Mouse (Mus musculus): ENCODE measurements around the gene Gm5862.
"Not testable (repeated sequence)": the region's sequence is repeated elsewhere in the genome, so short reads cannot be mapped to it uniquely, and the experiment has no call there.

The Gm5862 gene

GRCm38 (mm10) chr5:26022816-26023215, at the start of gene Gm5862:
Gene Gm5862 (minus strand): TSS chr5:26022916.
- not testable (repeated sequence) for DNase-seq (ENCODE audit: low spot score)

- no peak for DNase-seq (ENCODE audit: low spot score)
Measured at GRCm38 (mm10) chr5:26070716-26071115, 48.0 kb upstream of the Gm5862 start.

GRCm38 (mm10) chr5:26058481-26058880, 35.8 kb upstream of the Gm5862 start, which contains the start of gene Gm7347:
Gene Gm7347 (minus strand): TSS chr5:26058581.
- not testable (repeated sequence) for DNase-seq (ENCODE audit: low spot score)

- not testable (repeated sequence) for DNase-seq (ENCODE audit: low spot score)
Measured at GRCm38 (mm10) chr5:26039458-26039857, 16.7 kb upstream of the Gm5862 start, which contains the start of gene Speer4a. Gene Speer4a (minus strand): TSS chr5:26039558.

- DNase-seq (ENCODE audit: low spot score), result not testable (repeated sequence)
Measured at GRCm38 (mm10) chr5:26007697-26008096, 15.0 kb downstream of the Gm5862 start.

GRCm38 (mm10) chr5:26006937-26007695, 15.6 kb downstream of the Gm5862 start:
- peak; percentile 4 for DNase-seq (ENCODE audit: low spot score)

GRCm38 (mm10) chr5:26004698-26005097, 18.0 kb downstream of the Gm5862 start, which contains the start of gene Gm1979:
Gene Gm1979 (minus strand): TSS chr5:26004798.
- DNase-seq (ENCODE audit: low spot score), result not testable (repeated sequence)

GRCm38 (mm10) chr5:25988550-25988949, 34.2 kb downstream of the Gm5862 start, which contains the start of gene Gm21698:
Gene Gm21698 (minus strand): TSS chr5:25988650.
- DNase-seq (ENCODE audit: low spot score), result not testable (repeated sequence)

GRCm38 (mm10) chr5:25972563-25972962, 50.2 kb downstream of the Gm5862 start, which contains the start of gene Gm21680:
Gene Gm21680 (minus strand): TSS chr5:25972663.
- not testable (repeated sequence) for DNase-seq (ENCODE audit: low spot score)
